ENCODE assay signal across 33 mouse cellular contexts in genomic region chr13:109643419-109643818, GRCm38 (mm10).
A peak's percentile ranks its signal among the peaks of the same experiment; 100 is the strongest.
DNase-seq lines count a peak whose midpoint lies in the region; ATAC-seq and TF ChIP-seq lines count a peak whose summit lies in the region.
"Had no signal": no experiment of that assay in that cellular context is flagged by ENCODE, and none has a peak within 500 bp of the region (broad histone marks: within the 10 kb centered on the region; RNA-seq: fewer than 3 reads in every experiment).

No protein-coding gene starts in this region.

- H3K4me1 ChIP-seq in liver, embryonic 11.5 days (replicated peaks; ENCODE audit: control insufficient read depth, insufficient read depth, low read length), result peaks cover 53% of the 10 kb centered on the region
- H3K4me1 ChIP-seq in liver, postnatal 0 days (ENCODE audit: insufficient read depth), result peaks cover 37% of the 10 kb centered on the region
- peaks cover 10% of the 10 kb centered on the region for H3K4me1 ChIP-seq in brown adipose tissue, adult 24 weeks (ENCODE audit: control insufficient read depth, insufficient read depth, insufficient read length, low read length)
- H3K4me1 ChIP-seq in forebrain, embryonic 15.5 days, result no peaks in the 10 kb centered on the region; the same call in 1 of the 2 replicates
- no peaks in the 10 kb centered on the region for H3K4me1 ChIP-seq in intestine, embryonic 16.5 days (ENCODE audit: control insufficient read depth, insufficient read depth, low read length)

- 66% methylated on average over 3 of the region's 3 CpGs for WGBS in liver, embryonic 11.5 days
- 75% methylated on average over 3 of the region's 3 CpGs for WGBS in liver, postnatal 0 days (ENCODE audit: insufficient replicate concordance)
- WGBS in forebrain, embryonic 15.5 days, result 64% methylated on average over 3 of the region's 3 CpGs
- 81% methylated on average over 3 of the region's 3 CpGs for WGBS in intestine, embryonic 16.5 days

- no peak overlapping the region for H3K4me3 ChIP-seq in liver, embryonic 11.5 days (ENCODE audit: low read depth, low read length)
- no peak overlapping the region for H3K4me3 ChIP-seq in liver, postnatal 0 days (ENCODE audit: low read depth, low read length)
- no peak overlapping the region for H3K4me3 ChIP-seq in C2C12 (ENCODE audit: insufficient read depth, poor library complexity, severe bottlenecking)
- no peak overlapping the region for H3K4me3 ChIP-seq in brown adipose tissue, adult 24 weeks (ENCODE audit: insufficient read depth, low read depth, low read length)
- no peak overlapping the region for H3K4me3 ChIP-seq in myocyte
- no peak overlapping the region for H3K4me3 ChIP-seq in forebrain, embryonic 15.5 days
- no peak overlapping the region for H3K4me3 ChIP-seq in intestine, embryonic 16.5 days (ENCODE audit: low read length)
- H3K4me3 ChIP-seq: embryonic facial prominence, embryonic 13.5 days; forebrain, embryonic 10.5 days; gastrocnemius, adult 2 months; heart, embryonic 12.5 days; hindbrain, embryonic 13.5 days; limb, embryonic 13.5 days; midbrain, embryonic 10.5 days; neural tube, embryonic 13.5 days had no signal

- no peak for TF ChIP-seq POLR2A in myocyte (IDR thresholded peaks at IDR 0.05; ENCODE audit: insufficient read length, low read depth)

- H3ac ChIP-seq in C2C12 (ENCODE audit: control insufficient read depth, insufficient read length, low read depth), result peak overlapping the region; percentile 14
- H3ac ChIP-seq in myocyte (ENCODE audit: control insufficient read depth, insufficient read length), result no peak overlapping the region

- H3K79me3 ChIP-seq in C2C12 (ENCODE audit: low read depth), result no peaks in the 10 kb centered on the region

- no peaks in the 10 kb centered on the region for H3K79me2 ChIP-seq in C2C12 (ENCODE audit: control insufficient read depth, insufficient read depth)
- H3K79me2 ChIP-seq in myocyte (ENCODE audit: control insufficient read depth, insufficient read depth), result no peaks in the 10 kb centered on the region

- DNase-seq in liver, embryonic 11.5 days (ENCODE audit: low spot score), result no peak
- no peak for DNase-seq in liver, postnatal 0 days
- DNase-seq: adrenal gland, adult 2 months; B cell, adult 2 months; cerebellum, adult 11-12 months; cerebellum, adult 9-11 months; gastrocnemius, adult 2 months; gastrocnemius, postnatal 36 days; heart, adult 18-20 months; heart, postnatal 4 days; kidney, postnatal 14 days; lung, adult 2 months; lung, postnatal 10 days; thymus, adult 2 months; thymus, postnatal 36 days had no signal

- H3K27me3 ChIP-seq in liver, embryonic 11.5 days (replicated peaks; ENCODE audit: control insufficient read depth, insufficient read depth, low read length), result no peaks in the 10 kb centered on the region
- no peaks in the 10 kb centered on the region for H3K27me3 ChIP-seq in liver, postnatal 0 days (ENCODE audit: insufficient read depth, low read length)
- H3K27me3 ChIP-seq in C2C12 (ENCODE audit: control insufficient read depth, insufficient read depth, insufficient read length), result no peaks in the 10 kb centered on the region
- H3K27me3 ChIP-seq in myocyte (ENCODE audit: control insufficient read depth, insufficient read depth, insufficient read length), result no peaks in the 10 kb centered on the region
- no peaks in the 10 kb centered on the region for H3K27me3 ChIP-seq in forebrain, embryonic 15.5 days
- no peaks in the 10 kb centered on the region for H3K27me3 ChIP-seq in intestine, embryonic 16.5 days (replicated peaks; ENCODE audit: control insufficient read depth, insufficient read depth, low read length)
- H3K27me3 ChIP-seq: CH12.LX; heart, embryonic 12.5 days; hindbrain, embryonic 13.5 days; limb, embryonic 13.5 days; neural tube, embryonic 13.5 days had no signal

- no peaks in the 10 kb centered on the region for H3K9me3 ChIP-seq in liver, embryonic 11.5 days (ENCODE audit: control insufficient read depth, low read length)
- no peaks in the 10 kb centered on the region for H3K9me3 ChIP-seq in liver, postnatal 0 days (ENCODE audit: low read length)
- no peaks in the 10 kb centered on the region for H3K9me3 ChIP-seq in forebrain, embryonic 15.5 days
- H3K9me3 ChIP-seq in intestine, embryonic 16.5 days (ENCODE audit: control insufficient read depth, low read length), result no peaks in the 10 kb centered on the region
- H3K9me3 ChIP-seq: embryonic facial prominence, embryonic 13.5 days; forebrain, embryonic 10.5 days; G1E; heart, embryonic 12.5 days; hindbrain, embryonic 13.5 days; limb, embryonic 13.5 days; midbrain, embryonic 10.5 days; neural tube, embryonic 13.5 days had no signal

- no peak for TF ChIP-seq EP300 in liver, postnatal 0 days (IDR thresholded peaks at IDR 0.05; ENCODE audit: low read depth)

- H3K27ac ChIP-seq in liver, embryonic 11.5 days (ENCODE audit: low read depth, low read length), result no peak overlapping the region
- no peak overlapping the region for H3K27ac ChIP-seq in liver, postnatal 0 days (ENCODE audit: low read depth)
- peak overlapping the region; percentile 75 for H3K27ac ChIP-seq in brown adipose tissue, adult 24 weeks (replicated peaks; ENCODE audit: low read depth, low read length)
- H3K27ac ChIP-seq in forebrain, embryonic 15.5 days (replicated peaks), result no peak overlapping the region
- no peak overlapping the region for H3K27ac ChIP-seq in intestine, embryonic 16.5 days (ENCODE audit: low read length)
- H3K27ac ChIP-seq: embryonic facial prominence, embryonic 13.5 days; forebrain, embryonic 10.5 days; gastrocnemius, adult 2 months; hindbrain, embryonic 13.5 days; limb, embryonic 13.5 days; macrophage; midbrain, embryonic 10.5 days; neural tube, embryonic 13.5 days had no signal

- H3K36me3 ChIP-seq in liver, embryonic 11.5 days (ENCODE audit: control insufficient read depth, insufficient read depth, low read length), result no peaks in the 10 kb centered on the region
- no peaks in the 10 kb centered on the region for H3K36me3 ChIP-seq in liver, postnatal 0 days (replicated peaks; ENCODE audit: insufficient read depth, low read length)
- no peaks in the 10 kb centered on the region for H3K36me3 ChIP-seq in C2C12 (ENCODE audit: control insufficient read depth, insufficient read depth)
- H3K36me3 ChIP-seq in myocyte (ENCODE audit: control insufficient read depth, insufficient read depth), result no peaks in the 10 kb centered on the region
- no peaks in the 10 kb centered on the region for H3K36me3 ChIP-seq in forebrain, embryonic 15.5 days
- H3K36me3 ChIP-seq in intestine, embryonic 16.5 days (ENCODE audit: control insufficient read depth, insufficient read depth, low read length), result no peaks in the 10 kb centered on the region
- H3K36me3 ChIP-seq: embryonic facial prominence, embryonic 13.5 days; forebrain, embryonic 10.5 days; G1E; heart, embryonic 12.5 days; hindbrain, embryonic 13.5 days; limb, embryonic 13.5 days; midbrain, embryonic 10.5 days; neural tube, embryonic 13.5 days had no signal

- no peak for ATAC-seq in liver, embryonic 11.5 days (replicated peaks; ENCODE audit: low FRiP score)
- no peak for ATAC-seq in liver, postnatal 0 days
- ATAC-seq in forebrain, embryonic 15.5 days (replicated peaks), result no peak
- ATAC-seq in intestine, embryonic 16.5 days, result no peak
- ATAC-seq: forebrain, embryonic 16.5 days; intestine, postnatal 0 days; midbrain, embryonic 16.5 days had no signal

- TF ChIP-seq CTCF in liver, postnatal 0 days (IDR thresholded peaks at IDR 0.05; ENCODE audit: low read depth), result no peak
- no peak for TF ChIP-seq CTCF in C2C12 (IDR thresholded peaks at IDR 0.05; ENCODE audit: control insufficient read depth, insufficient read depth, insufficient read length)

- peak overlapping the region; percentile 18; the same call in 1 of the 2 replicates for H3K4me2 ChIP-seq in liver, embryonic 11.5 days
- no peak overlapping the region for H3K4me2 ChIP-seq in liver, postnatal 0 days (ENCODE audit: low read depth, low read length)
- peak overlapping the region; percentile 58 for H3K4me2 ChIP-seq in myocyte (ENCODE audit: low read depth)
- H3K4me2 ChIP-seq in forebrain, embryonic 15.5 days (replicated peaks), result no peak overlapping the region
- H3K4me2 ChIP-seq in intestine, embryonic 16.5 days (ENCODE audit: low read depth, low read length), result no peak overlapping the region
- H3K4me2 ChIP-seq: embryonic facial prominence, embryonic 13.5 days; heart, embryonic 12.5 days; hindbrain, embryonic 13.5 days; limb, embryonic 13.5 days; neural tube, embryonic 13.5 days had no signal

- no peak overlapping the region for H3K9ac ChIP-seq in liver, embryonic 11.5 days (ENCODE audit: low read depth, low read length)
- no peak overlapping the region for H3K9ac ChIP-seq in liver, postnatal 0 days (replicated peaks)
- no peak overlapping the region for H3K9ac ChIP-seq in forebrain, embryonic 15.5 days (replicated peaks)
- no peak overlapping the region for H3K9ac ChIP-seq in intestine, embryonic 16.5 days (ENCODE audit: low read depth, low read length)
- H3K9ac ChIP-seq: embryonic facial prominence, embryonic 13.5 days; heart, embryonic 12.5 days; hindbrain, embryonic 13.5 days; limb, embryonic 13.5 days; neural tube, embryonic 13.5 days had no signal

TF ChIP-seq in C2C12, 6 proteins besides CTCF, POLR2A, EP300 and RAD21:
- TF ChIP-seq MAX (IDR thresholded peaks at IDR 0.05), result no peak
- peak; percentile 34 for TF ChIP-seq MYOD1 (IDR thresholded peaks at IDR 0.05; ENCODE audit: control insufficient read depth, insufficient read length, low read depth)
- TF ChIP-seq FOSL1 (IDR thresholded peaks at IDR 0.05; ENCODE audit: insufficient read depth, low read length, poor library complexity, severe bottlenecking), result peak; percentile 78
- TF ChIP-seq CEBPB (IDR thresholded peaks at IDR 0.05; ENCODE audit: low read depth), result peak; percentile 3

TF ChIP-seq in myocyte, 11 proteins besides CTCF, POLR2A, EP300 and RAD21:
- no peak for TF ChIP-seq POLR2AphosphoS2 (IDR thresholded peaks at IDR 0.05; ENCODE audit: insufficient read length, low read depth)
- TF ChIP-seq TCF3 (IDR thresholded peaks at IDR 0.05; ENCODE audit: insufficient read length, low read depth), result no peak
- no peak for TF ChIP-seq MYOG (IDR thresholded peaks at IDR 0.05; ENCODE audit: control insufficient read depth in 1 of 3, insufficient read depth in 1 of 3, insufficient read length in 2 of 3, low read depth in 2 of 3)
- TF ChIP-seq SRF (IDR thresholded peaks at IDR 0.05; ENCODE audit: control insufficient read depth, insufficient read length, low read depth), result no peak

Comparison
In these comparisons a context has a peak if more than half of its experiments do, and no peak if none do; other contexts are left out.
1. H3K4me2 ChIP-seq: peak in liver, embryonic 11.5 days (single experiment) and myocyte (single experiment); none in liver, postnatal 0 days (single experiment), forebrain, embryonic 15.5 days (single experiment) and intestine, embryonic 16.5 days (single experiment).